Mouse (Mus musculus) CD4-positive, CD25-positive, alpha-beta regulatory T cell, adult 4 months (primary cell): ENCODE measurements at regions not wholly inside any gene's neighbourhood (a gene's known extent, or its start where the extent isn't known, plus 50 kb on each side); places are given as distances from the start of the nearest gene placed in this dataset.

ENCODE experiments used
- ATAC-seq: one replicate; pipeline ENCODE4 v1.8.0; 2017

DNA sequence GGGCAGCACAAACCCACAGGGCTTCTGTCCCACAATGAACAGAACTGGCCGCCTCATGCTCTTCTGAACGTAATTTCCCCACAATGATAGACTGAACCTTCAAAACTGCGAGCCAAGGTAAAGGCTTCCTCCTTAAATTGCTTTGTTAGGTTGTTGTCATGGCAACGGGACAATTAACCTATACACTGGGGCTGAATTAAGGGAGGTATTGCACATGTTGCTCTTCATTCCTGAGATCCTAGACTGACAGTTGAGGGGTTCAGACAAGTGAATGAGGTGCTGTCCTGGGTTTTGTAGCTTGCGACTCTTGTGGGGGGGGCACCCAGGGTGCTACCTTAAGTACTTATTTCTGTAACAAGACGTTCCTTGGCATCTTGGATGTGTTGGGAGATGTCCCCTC, 100.6 kb upstream of the Pmepa1 start:
- ATAC-seq, result no peak

DNA sequence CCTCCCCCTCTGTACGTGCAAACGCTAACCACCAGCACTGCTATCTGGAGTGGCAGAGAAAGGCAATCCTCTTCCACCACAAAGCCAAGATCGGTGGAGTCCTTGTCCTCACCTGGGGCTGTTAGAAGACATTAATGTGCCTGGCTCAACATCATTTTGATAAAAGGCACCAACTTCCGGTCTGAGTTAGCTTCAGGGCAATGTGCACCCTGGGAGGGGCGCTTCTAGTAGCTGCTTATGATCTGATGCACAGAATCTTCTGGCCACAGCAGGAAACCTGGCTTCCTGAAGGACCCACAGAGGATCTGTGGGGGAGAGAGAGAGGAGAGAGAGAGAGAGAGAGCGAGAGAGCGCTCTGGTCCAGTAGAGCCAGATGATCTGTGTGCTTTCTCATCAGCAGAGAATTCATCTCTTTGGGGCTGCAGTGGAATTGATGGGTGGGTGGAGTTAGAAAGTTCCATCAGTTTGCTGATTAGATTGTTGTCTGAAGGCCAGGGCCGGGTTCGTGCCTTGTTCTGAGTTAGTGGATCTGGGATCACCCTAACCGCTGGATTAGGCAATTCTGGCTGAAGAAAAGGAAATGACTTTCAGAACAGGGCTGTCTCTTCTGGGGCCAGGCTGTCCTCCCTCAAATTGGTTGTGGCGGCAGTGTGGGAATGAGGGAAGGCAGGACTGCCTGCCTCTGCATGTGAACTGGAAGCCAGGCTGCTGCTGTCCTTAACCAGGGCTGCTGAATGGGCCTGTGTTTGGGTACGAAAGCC, 101.3 kb upstream of the Pmepa1 start:
- ATAC-seq, result peak; percentile 81

DNA sequence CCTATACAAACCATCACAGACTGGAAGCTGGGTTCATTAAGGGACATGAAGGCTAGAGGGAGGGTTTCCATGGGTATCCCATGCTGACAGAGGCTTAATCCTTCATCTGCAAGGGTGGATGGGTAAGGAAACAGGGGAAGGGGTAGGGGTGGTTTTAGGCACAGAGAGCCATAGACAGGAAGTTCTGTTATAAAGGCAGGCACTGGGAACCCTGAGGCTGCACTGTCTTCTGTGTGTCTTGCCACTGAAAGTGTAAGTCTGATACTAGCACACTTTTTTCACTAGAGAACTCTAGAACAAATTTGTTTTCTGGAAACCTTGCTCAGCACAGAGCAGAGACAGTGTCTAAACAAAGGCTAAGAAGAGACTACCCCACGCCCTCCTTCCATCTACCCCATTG, 103.4 kb upstream of the Pmepa1 start:
- ATAC-seq, result peak; percentile 37

DNA sequence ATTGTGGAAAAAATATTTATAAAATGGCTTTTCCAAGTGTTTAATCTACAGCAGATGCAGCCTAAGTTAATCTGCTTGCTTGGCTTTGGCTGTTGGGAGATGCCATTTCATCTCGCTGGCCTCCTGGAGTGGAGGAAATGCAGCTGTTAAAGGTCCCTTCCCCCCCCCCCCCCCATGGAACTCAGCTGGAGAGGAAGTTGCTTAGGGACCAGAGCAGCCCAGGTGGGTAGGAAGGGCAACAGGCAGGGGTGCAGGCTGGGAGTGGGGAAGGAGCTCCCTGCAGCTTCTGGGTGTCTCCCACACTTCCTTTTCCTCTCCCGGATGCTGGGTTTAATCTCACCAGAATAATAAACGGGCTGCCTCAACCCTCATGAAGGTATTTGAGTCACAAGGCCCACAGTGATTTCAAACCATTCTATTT, 104.0 kb upstream of the Pmepa1 start:
- peak; percentile 46 for ATAC-seq

DNA sequence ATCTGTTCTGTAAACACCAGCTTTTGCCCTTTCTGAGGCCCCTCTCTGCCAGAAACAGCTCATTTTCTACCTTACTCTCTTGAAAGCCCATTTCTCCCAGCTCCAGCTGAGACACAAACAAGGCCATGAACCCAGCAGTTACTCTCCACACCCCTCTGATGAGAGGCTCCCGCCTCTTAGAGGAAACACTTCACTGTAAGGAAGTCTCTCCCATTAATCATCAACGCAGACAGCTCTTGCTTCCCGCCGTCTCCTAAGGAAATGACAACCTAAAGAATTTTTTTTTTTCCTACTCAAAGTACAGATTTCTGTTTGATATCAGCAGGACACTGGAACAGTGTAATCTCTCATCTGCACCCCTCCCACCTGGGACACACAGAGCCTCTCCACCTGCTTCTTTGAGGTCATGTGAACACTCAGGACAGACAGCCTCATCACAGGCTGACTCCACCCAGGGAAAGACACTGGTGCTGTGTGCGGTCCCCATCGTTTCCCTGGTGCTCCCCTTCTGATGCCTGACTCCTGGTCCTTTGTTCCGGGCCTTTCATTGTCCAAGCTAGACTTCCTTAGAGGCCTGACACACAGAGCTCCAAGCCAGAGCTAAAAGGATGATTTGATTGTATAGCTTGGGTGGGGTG, 106.0 kb upstream of the Pmepa1 start:
- no peak for ATAC-seq

DNA sequence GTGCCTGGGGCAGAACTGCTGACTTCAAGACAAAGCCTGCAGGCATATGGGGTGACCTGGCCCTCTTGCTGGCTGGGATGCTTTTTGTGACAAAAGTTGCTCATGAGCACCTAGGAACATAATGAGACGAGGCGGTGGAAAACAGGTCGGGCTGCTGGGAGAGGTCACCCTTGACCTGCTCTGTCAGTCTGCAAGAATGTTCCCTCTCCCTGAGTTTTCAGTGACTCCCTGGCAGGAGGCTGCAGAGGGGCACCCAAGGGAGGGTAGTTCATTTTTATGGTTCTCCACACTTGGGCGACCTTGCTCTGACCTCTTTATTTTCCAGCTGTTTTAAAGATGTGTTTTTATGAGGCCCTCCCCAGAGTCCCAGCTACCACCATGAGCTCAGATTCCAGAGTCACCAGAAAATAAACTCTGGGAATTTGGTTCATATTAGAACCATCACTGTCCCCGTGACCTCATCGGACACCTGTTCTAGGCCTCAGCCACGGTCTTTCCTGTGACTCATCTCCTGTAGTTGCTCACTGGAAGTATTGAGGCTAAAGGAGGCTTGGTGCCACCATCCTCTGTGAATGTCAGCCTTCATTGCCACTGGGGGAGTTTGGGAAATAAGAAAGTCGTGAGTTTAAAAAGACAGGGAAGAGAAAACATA, 108.7 kb upstream of the Pmepa1 start:
- peak; percentile 31 for ATAC-seq

DNA sequence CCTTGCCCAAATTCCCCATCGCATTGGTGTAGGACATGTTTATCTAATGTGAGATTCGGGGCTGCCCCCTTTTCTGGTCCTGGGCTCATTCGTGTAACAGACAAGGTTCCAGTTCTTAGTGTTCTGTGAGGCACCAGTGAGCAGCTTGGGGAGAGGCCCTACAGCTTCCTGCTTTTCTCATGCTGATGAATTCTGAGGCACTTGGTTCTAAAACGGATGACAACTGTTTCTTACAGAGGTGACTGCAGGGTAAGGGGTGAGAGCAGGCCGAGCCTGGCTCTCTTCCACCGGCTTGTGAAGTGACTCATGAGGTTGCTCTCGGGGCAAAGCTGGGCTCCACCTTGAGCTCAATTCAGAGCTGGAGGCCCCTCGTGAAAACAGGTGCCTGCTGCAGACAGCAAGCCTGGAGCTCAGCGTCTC, 109.4 kb upstream of the Pmepa1 start:
- peak; percentile 95 for ATAC-seq

DNA sequence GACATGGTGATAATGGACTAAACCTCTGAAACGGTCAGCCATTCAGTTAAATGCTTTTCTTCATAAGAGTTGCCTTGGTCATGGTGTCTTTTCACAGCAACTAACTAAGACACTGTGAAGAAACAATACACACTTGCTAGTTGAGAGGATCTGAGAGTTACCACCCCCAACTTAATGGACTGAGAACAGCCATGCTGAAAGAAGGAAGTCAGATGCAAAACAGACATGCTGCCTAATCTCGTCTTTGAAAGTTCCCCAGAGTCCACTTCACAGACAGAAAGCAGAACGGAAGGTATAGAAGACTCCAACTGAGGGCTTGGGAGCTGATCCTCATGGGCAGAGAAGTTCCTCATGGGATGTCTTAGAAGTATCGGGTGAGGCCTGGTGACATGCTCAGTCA, 111.8 kb upstream of the Pmepa1 start:
- no peak for ATAC-seq

DNA sequence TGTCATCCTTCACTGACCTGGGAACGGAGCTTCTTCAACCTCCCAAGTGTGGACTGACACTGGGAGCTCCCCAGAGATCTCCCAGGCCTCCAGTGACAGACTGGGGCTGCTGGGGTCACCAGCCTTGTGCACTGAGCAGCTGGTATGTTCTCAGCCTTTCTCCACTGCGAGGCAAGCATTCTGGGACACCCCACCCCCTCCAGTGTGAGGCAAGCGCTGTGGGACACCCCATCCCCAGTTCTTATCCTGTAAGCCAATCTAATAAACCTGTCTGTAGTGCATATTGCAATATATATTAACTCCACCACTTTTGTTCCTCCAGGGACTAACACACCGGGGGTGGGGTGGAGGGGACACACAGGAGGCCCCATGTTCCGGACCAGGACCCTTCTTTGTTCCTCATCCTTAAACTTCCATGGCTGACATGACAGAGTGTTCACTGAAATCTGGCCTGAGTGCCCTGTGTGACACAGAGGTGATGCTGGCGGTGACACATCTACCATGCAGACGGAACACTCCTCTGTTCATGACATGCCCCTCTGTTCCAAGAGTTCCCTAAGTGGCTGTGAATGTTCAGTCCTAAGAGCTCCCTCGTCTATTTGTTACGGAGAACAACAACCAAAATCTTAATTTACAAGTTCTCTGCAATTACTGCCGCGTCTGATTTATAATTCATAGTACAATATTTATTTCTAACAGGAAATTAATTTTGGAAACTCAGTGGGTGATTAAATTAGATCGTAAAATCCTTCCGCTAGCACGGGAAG, 116.4 kb upstream of the Pmepa1 start:
- ATAC-seq, result no peak

DNA sequence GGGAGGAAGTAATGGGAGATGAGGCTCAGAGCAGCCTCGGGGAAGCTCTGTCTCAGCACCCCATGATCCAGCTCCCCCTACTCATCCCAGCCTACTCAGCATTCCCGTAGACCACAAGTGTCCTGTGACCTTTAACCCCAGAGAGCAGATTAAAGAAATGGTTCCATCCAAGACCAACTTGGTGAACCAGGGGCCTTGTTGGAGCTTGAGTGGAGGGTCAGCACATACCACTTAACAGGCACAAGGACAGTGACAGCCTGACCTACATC, 116.9 kb upstream of the Pmepa1 start:
- no peak for ATAC-seq

DNA sequence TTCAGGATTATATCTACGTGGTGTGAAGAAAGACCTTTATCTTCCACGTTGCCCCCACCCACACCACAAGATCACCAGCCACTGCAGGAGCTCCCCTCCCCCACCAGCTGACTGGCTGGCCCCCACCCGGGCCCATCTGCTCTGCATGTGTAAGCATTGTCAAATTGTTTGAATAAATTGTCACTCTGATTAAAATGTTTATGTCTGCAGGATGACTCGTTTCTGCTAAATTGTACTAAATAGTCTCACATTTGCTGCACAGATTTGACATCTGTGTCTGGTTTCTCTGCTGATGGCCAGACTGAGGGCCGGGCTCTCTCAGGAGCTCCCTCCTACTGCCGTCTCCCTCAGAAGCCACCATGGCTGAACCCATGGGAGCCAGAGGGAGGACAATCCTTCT, 119.2 kb upstream of the Pmepa1 start:
- no peak for ATAC-seq

DNA sequence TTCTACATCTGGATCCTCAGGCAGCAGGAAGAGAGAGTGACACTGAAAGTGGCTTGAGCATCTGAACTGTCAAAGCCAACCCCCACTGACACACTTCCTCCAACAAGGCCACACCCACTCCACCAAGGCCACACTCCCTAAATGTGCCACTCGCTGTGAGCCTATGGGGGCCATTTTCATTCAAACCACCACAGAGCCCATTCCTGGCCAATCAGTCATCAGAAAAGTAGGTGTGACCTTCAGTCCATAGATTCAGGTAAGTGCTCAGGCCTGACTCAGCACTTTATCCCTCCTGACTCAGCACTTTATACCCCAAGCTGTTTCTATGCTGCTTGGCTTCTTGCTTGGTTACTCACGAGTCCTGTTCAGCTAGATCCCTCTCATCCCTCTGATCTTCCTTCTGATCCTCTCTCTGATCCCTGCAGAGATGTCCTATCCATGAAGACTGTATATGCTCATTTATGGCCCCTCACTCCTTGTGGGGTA, 121.6 kb upstream of the Pmepa1 start:
- no peak for ATAC-seq

DNA sequence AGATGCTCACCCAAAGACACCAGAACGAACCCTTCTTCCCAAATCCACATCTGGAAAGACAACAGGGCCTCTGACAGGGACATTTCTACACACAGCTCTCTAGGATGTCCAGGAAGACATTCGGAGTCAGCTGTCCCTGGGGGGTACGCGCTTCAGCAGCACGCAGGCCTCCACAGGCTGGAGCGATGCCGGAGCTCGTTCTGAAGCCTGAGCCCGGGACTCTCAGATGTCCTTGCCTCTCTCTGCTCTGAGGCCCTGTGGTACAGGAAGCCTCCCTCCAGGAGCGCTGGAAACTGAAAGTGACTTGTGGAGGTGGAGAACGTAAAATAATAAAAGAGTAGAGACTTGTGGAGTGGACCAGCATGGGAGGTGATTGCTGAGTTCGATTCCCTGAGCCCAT, 116.8 kb upstream of the 1700021F07Rik start:
- no peak for ATAC-seq

DNA sequence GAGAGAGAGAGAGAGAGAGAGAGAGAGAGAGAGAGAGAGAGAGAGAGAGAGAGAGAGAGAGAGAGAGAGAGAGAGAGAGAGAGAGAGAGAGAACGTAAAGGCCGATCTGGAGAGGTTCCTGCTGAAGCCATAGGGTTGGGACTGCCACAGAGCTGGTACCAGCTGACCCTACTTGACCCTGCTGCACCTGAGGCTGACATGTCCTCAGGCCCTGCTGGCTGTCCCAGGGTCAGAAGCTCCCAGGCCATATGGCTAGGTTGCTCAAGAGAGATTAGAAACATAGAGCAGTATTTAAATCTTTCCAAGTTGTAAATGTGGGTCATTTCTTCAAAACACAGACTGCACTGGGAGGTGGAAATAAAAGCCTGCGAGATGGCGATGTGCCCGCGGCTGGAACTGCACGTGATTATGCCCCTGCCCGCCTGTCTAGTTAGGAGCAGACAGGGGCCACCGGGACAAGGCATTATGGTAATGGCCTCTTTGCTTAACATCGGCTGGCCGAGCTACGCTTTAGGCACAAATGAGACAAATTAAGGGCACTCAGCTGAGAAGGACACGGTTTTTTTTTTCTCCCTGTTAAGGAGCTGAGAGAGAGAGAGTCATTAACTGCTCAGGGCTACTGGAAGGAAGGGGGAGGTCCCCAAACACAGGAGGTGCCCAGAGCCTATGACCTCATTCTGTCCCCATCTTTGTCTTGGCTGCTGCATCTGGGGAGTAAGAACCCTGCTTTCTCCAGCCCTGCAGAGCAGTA, 115.9 kb upstream of the 1700021F07Rik start:
- no peak for ATAC-seq

DNA sequence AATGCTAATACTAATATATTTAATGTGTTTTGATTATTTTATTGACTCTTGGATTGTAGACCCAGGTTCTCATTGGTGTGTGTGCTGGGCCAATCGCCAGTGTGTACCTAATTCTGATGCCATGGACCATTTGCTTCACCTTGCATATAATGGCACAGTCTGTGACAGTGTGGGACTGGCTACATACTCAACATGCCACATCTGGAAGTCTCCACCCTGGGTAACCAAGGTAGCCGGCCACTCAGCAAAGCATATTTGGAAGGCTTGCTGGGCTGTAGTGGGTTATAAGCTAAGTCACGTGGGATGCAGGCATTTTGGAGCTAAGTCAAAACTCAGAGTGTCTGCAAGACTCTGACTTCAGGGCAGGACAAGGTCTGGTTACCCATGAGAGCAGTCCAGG, 115.3 kb upstream of the 1700021F07Rik start:
- no peak for ATAC-seq

DNA sequence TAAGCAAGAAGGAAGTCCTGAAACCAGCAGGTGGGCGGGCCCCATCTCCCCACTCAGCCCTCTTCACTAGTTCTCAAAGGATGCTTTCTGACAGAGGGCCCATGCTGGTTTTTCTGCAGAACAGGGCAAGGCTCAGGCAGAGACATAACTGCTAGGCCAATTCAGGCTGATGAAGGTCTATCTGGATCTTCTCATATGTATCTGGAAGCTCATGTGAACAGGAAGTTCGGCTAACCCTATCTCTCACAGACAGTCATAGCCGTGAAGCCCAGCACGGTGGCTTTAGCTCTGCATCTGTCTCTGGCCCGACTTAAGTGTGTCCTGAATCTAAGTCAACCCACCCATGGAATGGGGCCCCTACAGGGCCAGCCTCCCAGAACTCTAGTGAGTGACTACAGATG, 113.7 kb upstream of the 1700021F07Rik start:
- peak; percentile 36 for ATAC-seq

DNA sequence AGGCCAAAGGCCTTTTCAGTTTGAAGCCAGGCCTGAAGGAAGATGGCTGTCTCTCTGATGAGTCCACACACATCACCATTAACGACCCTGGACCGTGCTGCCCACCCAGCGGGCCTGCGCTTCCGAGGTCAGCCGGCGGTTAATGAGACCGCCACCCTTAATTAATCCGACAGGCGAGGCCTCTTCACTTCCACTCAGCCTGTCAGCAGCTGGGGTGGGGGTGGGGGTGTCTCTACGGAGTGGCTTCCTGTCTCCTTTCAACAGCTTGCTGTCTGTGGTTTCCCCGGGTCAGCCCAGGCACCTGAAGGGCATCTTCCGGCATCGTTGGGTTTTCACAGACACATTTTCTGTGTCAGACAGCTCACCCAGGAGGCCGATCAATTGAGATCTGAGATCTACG, 113.0 kb upstream of the 1700021F07Rik start:
- peak; percentile 94 for ATAC-seq

DNA sequence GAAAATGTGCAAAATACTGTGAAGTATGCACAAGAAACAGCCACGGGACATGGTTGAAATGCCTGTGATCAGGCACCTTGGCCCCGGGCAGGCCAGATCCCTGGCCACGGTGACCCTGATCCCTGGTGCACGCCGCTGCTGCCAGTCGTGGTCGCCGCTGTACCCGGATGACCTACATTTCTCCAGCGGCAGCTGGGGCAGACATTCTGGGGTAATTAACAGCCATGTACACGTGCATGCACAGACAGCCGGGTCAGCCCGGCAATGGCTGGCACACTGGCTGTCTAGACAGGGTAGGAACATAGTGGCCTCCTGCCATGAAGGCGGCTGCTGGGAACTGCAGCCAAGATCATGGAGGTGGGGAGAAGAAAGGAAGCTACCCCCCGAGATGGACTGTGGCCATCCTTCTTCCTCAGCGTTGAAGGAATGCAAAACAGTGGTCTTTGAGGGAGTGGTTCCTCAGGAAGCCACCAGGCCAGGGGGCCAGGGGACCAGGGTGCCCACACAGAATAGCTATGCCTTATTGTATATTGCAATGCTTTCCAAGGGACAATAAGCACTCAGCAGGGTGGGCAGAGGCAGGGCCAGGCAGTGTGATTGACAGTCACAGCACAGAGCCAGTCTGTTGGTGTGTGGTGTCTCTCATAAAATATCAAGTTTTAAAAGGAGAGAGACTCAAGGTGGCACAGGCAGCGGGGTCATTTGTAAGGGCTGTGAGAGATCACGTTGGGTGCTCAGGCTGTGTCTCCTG, 108.3 kb upstream of the 1700021F07Rik start:
- ATAC-seq, result no peak

DNA sequence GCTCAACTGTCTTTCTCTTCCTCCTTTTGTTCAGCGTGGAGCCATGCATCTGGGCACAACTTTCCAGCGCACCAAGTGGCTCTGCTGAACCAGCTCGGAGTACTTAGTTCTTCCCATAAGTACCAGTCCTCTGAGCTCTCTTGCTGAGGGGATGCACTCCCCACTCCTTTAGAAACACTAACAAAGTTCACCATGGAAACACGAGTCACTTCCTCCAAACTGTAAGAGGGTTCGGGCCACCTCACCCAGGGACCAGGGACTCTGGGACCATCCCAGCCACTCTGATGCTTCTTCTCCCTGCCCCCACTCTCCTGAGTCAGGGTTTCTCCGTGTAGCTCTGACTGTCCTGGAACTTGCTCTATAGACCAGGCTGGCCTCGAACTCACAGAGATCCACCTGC, 107.0 kb upstream of the 1700021F07Rik start:
- no peak for ATAC-seq

DNA sequence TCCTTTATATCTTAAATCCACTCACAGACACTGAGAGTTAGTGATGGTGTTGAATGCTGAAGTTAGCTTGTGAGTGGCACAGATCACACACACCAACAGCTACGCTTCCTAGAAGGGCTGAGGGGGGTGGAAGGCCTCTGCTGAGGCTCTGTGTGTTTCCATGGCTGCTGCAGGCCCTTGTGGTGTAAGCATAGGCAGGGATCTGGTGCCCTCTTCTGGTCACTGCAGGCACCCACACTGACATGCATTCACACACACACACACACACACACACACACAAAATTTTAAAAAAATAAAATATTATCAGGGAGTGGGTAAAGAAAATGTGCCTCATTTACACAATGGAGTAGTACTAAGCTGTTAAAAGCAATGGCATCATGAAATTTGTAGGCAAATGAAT, 105.5 kb upstream of the 1700021F07Rik start:
- ATAC-seq, result no peak

DNA sequence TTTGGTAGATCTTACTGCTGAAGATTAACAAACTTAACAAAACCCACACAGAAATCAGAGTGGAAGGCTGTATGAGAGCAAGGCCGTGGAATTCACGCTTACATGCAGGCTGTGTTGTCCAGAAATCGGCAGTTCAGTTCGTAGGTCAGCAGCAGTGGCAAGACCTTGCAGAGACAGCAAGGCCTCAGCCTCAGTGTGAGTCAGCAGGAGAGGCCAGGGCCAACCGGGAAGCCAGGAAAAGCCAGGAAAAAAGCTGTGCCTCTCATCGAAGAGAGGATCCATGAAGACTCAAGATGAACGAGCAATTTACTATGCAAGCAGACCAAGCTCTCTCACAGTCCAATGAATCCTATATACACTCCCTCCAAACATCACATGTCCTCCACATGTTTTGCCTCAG, 103.4 kb upstream of the 1700021F07Rik start:
- ATAC-seq, result no peak

DNA sequence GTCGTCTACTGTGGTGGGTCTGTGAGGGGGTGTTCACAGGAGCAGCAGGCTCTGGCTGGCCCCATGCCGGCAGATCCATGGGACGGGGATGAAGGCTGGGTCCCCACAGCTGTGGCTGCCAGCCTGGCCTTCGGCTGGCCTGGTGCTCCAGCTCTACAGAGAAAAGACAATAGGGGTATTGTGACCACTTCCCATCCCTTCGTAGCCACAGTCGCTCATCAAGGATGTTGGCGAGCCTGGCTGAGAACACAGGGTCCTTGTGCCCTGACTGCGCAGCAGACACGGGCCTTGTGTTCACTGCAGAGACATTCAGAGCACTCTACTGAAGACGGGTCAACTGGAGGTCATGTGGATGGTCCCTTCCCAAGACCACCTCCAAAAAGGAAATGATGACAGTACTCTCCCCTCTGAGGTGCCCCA, 102.4 kb upstream of the 1700021F07Rik start:
- ATAC-seq, result no peak
